Mouse (Mus musculus): ENCODE results near the gene Chm. TPM values are rescaled to one million over a fixed set of nuclear protein-coding genes. Genes with fewer than 3 reads are reported as not detected.

Gene Chm
- polyA plus RNA-seq, 1 experiment from 2014 or later, result 3.2 TPM

DNA sequence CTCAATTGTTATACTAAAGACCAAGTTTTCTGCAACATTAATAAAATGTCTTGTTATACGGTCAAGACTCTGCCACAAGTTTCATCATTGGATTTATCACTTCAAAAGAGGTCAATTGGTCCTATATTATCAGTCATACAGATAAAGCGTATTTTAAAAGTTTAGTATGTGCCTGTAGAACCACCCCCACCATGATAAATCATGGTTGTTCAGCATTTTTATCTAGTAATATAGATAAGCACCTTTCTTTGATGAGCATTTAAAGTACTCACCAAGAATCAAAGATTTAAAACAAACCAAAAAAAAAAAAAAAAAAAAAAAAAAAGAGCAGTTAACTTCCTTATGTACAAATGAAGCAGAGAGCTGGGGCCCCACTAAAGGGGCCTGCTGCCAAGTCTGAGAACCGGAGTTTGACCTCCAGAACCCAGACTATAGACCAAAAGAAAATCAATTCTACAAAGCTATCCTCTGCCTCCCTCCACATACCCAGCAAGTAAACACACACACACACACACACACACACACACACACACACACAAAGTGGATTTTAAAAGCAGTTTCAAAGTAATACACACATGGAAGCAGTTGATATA is 25.0 kb downstream of the Chm start:
- Histone ChIP-seq H3K9me3 (ENCODE audit: low read length) (no peaks in the 10 kb centered on the region), H3K9ac (replicated peaks) (no peak overlapping the region), H3K27ac (ENCODE audit: low read depth) (no peak overlapping the region), H3K4me2 (ENCODE audit: low read depth, low read length) (no peak overlapping the region), H3K4me3 (ENCODE audit: low read depth, low read length) (no peak overlapping the region), H3K36me3 (replicated peaks; ENCODE audit: insufficient read depth, low read length) (no peaks in the 10 kb centered on the region), H3K4me1 (ENCODE audit: insufficient read depth) (no peaks in the 10 kb centered on the region), H3K27me3 (ENCODE audit: insufficient read depth, low read length) (no peaks in the 10 kb centered on the region)
- 29% methylated on average over 3 of the region's 3 CpGs for WGBS (ENCODE audit: insufficient replicate concordance)
- peak; percentile 85 for ATAC-seq
- DNase-seq, result peak; percentile 36
- no peak for TF ChIP-seq EP300 (IDR thresholded peaks at IDR 0.05; ENCODE audit: low read depth)

- no peaks in the 10 kb centered on the region for H3K4me1 ChIP-seq (ENCODE audit: insufficient read depth)
- DNase-seq, result no peak
- H3K27ac ChIP-seq (ENCODE audit: low read depth), result no peak overlapping the region
- WGBS (ENCODE audit: insufficient replicate concordance), result 55% methylated on average over 2 of the region's 2 CpGs
- no peak overlapping the region for H3K4me3 ChIP-seq (ENCODE audit: low read depth, low read length)
- H3K4me2 ChIP-seq (ENCODE audit: low read depth, low read length), result no peak overlapping the region
- no peak for TF ChIP-seq CTCF (IDR thresholded peaks at IDR 0.05; ENCODE audit: low read depth)
- TF ChIP-seq EP300 (IDR thresholded peaks at IDR 0.05; ENCODE audit: low read depth), result no peak
- ATAC-seq, result no peak
- no peaks in the 10 kb centered on the region for H3K9me3 ChIP-seq (ENCODE audit: low read length)
- H3K9ac ChIP-seq (replicated peaks), result no peak overlapping the region
- no peaks in the 10 kb centered on the region for H3K36me3 ChIP-seq (replicated peaks; ENCODE audit: insufficient read depth, low read length)
- no peaks in the 10 kb centered on the region for H3K27me3 ChIP-seq (ENCODE audit: insufficient read depth, low read length)
These were observed 101.1 kb downstream of the Chm start for GRCm38 (mm10) chrX:113084171-113084570.

DNA sequence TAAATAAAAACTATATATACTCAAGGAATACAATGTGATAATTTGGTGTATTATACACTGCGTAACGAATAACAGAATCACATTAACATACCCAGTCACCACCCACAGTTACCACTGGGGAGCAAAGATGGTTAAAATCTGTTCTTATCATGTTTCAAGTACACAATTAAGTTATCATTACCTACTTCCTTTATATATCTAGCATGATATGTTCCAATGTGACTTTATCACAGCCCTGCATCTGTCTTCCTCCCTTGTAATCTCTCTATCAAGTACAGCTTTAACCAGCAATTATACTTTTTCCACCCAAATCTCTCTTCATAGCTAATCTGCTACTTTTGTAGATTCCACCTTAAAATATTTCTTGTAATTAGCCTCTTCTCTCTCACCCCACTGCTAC is 109.3 kb downstream of the Chm start:
- Histone ChIP-seq H3K4me1 (ENCODE audit: insufficient read depth) (no peaks in the 10 kb centered on the region), H3K9me3 (ENCODE audit: low read length) (no peaks in the 10 kb centered on the region), H3K4me2 (ENCODE audit: low read depth, low read length) (no peak overlapping the region), H3K36me3 (replicated peaks; ENCODE audit: insufficient read depth, low read length) (no peaks in the 10 kb centered on the region), H3K9ac (replicated peaks) (no peak overlapping the region), H3K27ac (ENCODE audit: low read depth) (no peak overlapping the region), H3K4me3 (ENCODE audit: low read depth, low read length) (no peak overlapping the region), H3K27me3 (ENCODE audit: insufficient read depth, low read length) (no peaks in the 10 kb centered on the region)
- 83% methylated on average over 2 of the region's 2 CpGs for WGBS (ENCODE audit: insufficient replicate concordance)
- DNase-seq, result no peak
- no peak for ATAC-seq
- TF ChIP-seq CTCF (IDR thresholded peaks at IDR 0.05; ENCODE audit: low read depth) (no peak), EP300 (IDR thresholded peaks at IDR 0.05; ENCODE audit: low read depth) (no peak)

DNA sequence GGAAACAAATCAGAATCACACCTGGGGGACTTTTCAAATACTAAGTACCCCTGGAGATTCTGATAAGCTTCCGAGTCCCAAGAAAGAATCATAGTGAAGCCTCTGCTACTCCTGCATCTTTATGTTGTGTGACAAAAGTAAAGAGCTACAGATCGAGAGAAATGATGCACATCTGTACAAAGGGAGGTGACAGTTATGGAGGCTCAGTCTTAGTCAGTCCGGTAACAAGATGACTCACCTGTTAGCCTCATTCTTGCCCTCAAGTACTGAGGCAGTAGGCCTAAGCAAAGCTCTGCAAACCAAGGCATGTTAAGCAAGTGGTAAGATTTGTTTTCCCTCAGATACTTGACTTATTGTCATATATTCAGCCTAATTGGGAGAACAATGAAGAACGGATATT is 110.5 kb downstream of the Chm start:
- no peak overlapping the region for H3K4me3 ChIP-seq (ENCODE audit: low read depth, low read length)
- DNase-seq (no peak), ATAC-seq (no peak)
- H3K9ac ChIP-seq (replicated peaks), result no peak overlapping the region
- no peak for TF ChIP-seq EP300 (IDR thresholded peaks at IDR 0.05; ENCODE audit: low read depth)
- no peak for TF ChIP-seq CTCF (IDR thresholded peaks at IDR 0.05; ENCODE audit: low read depth)
- H3K36me3 ChIP-seq (replicated peaks; ENCODE audit: insufficient read depth, low read length), result no peaks in the 10 kb centered on the region
- no peaks in the 10 kb centered on the region for H3K27me3 ChIP-seq (ENCODE audit: insufficient read depth, low read length)
- WGBS (ENCODE audit: insufficient replicate concordance), result 81% methylated on average over 4 of the region's 4 CpGs
- no peaks in the 10 kb centered on the region for H3K9me3 ChIP-seq (ENCODE audit: low read length)
- H3K4me1 ChIP-seq (ENCODE audit: insufficient read depth), result no peaks in the 10 kb centered on the region
- H3K27ac ChIP-seq (ENCODE audit: low read depth), result no peak overlapping the region
- H3K4me2 ChIP-seq (ENCODE audit: low read depth, low read length), result no peak overlapping the region

DNA sequence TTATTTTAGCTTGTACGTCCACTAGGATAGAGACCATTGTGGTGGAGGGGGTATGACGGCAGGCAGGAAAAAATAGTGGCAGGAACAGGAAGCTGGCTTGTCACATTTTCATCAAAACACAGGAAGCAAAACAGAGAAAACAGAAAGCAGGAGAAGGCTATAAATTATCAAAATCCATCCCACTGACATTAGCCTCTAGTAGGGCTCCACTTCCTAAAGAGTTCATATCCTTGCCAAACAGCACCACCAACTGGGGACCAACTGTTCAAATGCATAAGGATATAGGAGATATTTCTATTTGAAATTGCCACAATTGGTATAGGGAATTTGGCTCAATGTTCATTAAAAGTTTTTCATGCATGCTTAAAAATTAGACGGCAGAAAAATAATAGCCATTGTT is 181.7 kb downstream of the Chm start:
- no peak for ATAC-seq
- TF ChIP-seq CTCF (IDR thresholded peaks at IDR 0.05; ENCODE audit: low read depth), result peak; percentile 27
- TF ChIP-seq EP300 (IDR thresholded peaks at IDR 0.05; ENCODE audit: low read depth), result no peak
- Histone ChIP-seq H3K4me3 (ENCODE audit: low read depth, low read length) (no peak overlapping the region), H3K36me3 (replicated peaks; ENCODE audit: insufficient read depth, low read length) (no peaks in the 10 kb centered on the region), H3K27me3 (ENCODE audit: insufficient read depth, low read length) (no peaks in the 10 kb centered on the region), H3K4me1 (ENCODE audit: insufficient read depth) (no peaks in the 10 kb centered on the region), H3K27ac (ENCODE audit: low read depth) (no peak overlapping the region), H3K9ac (replicated peaks) (no peak overlapping the region), H3K4me2 (ENCODE audit: low read depth, low read length) (no peak overlapping the region), H3K9me3 (ENCODE audit: low read length) (no peaks in the 10 kb centered on the region)
- DNase-seq, result no peak
- WGBS (ENCODE audit: insufficient replicate concordance), result 56% methylated on average over 3 of the region's 3 CpGs

DNA sequence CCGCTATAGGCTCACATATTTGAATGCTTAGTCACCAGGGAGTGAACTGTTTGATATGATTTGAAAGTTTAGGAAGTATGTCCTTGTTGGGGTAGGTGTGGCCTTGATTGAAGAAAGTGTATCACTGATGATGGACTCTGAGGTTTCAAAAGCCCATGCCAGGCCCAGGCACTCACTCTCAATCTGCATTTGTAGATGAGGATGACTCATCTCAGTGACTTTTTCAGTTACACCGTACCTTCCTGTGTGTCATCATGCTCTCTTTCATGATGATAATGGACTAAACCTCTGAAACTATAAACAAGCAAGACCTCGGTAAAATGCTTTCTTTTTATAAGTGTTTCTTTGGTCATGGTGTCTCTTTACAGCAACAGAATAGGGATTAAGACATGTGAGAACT is 183.1 kb downstream of the Chm start:
- DNase-seq, result no peak
- WGBS (ENCODE audit: insufficient replicate concordance), result 54% methylated on average over 3 of the region's 3 CpGs

More for the DNA sequence above, 183.1 kb downstream of the Chm start:
- H3K4me2 ChIP-seq (ENCODE audit: low read depth, low read length), result no peak overlapping the region
- no peak for ATAC-seq
- no peaks in the 10 kb centered on the region for H3K36me3 ChIP-seq (replicated peaks; ENCODE audit: insufficient read depth, low read length)
- H3K4me1 ChIP-seq (ENCODE audit: insufficient read depth), result no peaks in the 10 kb centered on the region
- H3K4me3 ChIP-seq (ENCODE audit: low read depth, low read length), result no peak overlapping the region
- H3K9me3 ChIP-seq (ENCODE audit: low read length), result no peaks in the 10 kb centered on the region
- H3K27me3 ChIP-seq (ENCODE audit: insufficient read depth, low read length), result no peaks in the 10 kb centered on the region
- no peak overlapping the region for H3K9ac ChIP-seq (replicated peaks)
- no peak overlapping the region for H3K27ac ChIP-seq (ENCODE audit: low read depth)
- TF ChIP-seq EP300 (IDR thresholded peaks at IDR 0.05; ENCODE audit: low read depth), result no peak
- TF ChIP-seq CTCF (IDR thresholded peaks at IDR 0.05; ENCODE audit: low read depth), result no peak

MicroRNA genes within 50 kb of the gene (microRNA counts, 519-probe panel; counts per million panel counts)
- microRNA mmu-miR-361, result 3,208 counts per million, percentile 34 among the panel's probes with 10 or more counts

Small RNAs within 50 kb of the gene (microRNA-seq; reads per million reads assigned to microRNA genes)
- 1,719 reads per million, percentile 77 among the genes with 10 or more reads in this experiment for gene Mir361

Other genes starting within 250 kb of the Chm start
- 0.20 and 0.26 TPM in 2 replicates for gene Dach2, start 112.0 kb upstream of the Chm start, polyA plus RNA-seq (2015; fragmentation: Nextera tagmentation; extraction: Ambion mirVana)

Measured in liver, postnatal 0 days (tissue).